Mouse (Mus musculus): Measurements from ENCODE around the gene C8b. TPM values are rescaled to one million over a fixed set of nuclear protein-coding genes. Genes with fewer than 3 reads are reported as not detected.

The C8b gene
- not detected for polyA plus RNA-seq (2017; shearing (Covaris generic))

DNA sequence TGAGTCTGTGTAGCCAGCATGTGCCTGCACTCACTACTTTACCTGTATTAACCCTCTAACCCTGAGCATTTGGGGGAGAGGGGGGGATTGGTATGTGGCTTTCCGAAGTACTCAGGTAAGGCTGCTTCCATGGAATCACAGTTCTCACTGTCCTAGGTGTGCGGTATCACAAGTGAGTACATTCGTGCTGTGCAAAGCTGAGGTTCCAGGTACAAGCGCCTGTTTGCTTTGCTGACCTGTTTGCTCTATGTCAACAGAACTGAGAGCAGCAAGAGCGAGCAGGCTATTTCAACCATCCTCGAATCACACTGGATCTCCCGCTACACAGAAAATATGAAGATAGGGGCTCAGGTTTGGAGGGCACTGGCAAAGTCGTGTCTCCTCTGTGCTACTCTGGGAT lies at the start of gene C8b:
Gene C8b (plus strand): TSS at position 253 of the 400 bp plus-strand sequence.

Other genes starting within 250 kb of the C8b start
- gene Gm17662, start 91.0 kb downstream of the C8b start, polyA plus RNA-seq (2017; shearing (Covaris generic)): not detected
- gene C8a, start 110.1 kb downstream of the C8b start, polyA plus RNA-seq (2017; shearing (Covaris generic)): not detected
- gene Fyb2, start 147.1 kb downstream of the C8b start, polyA plus RNA-seq (2017; shearing (Covaris generic)): not detected